Mouse (Mus musculus) heart, postnatal 0 days (tissue): ENCODE data around the gene Tgfbi. TPM values are rescaled to one million over a fixed set of nuclear protein-coding genes. Genes with fewer than 3 reads are reported as not detected.

ENCODE experiments used
- ATAC-seq: fragments of 200-750 bp; cut with Nextera tagmentation; 2 replicates; pipeline ENCODE4 v1.8.0; 2017; ENCODE audit warnings: low read depth, moderate number of reproducible peaks, moderate library complexity; ENCODE audit not compliant: insufficient read depth
- DNase-seq: peaks from one replicate; pipeline ENCODE4 v3.0.0-alpha.2; 2016; ENCODE audit warnings: low spot score
- H3K27ac ChIP-seq: fragments of 300-500 bp; sonication (generic); 2 replicates; pipeline ENCODE4 v1.5.1; 2014; ENCODE audit warnings: low read depth, mild to moderate bottlenecking
- H3K27me3 ChIP-seq: fragments of 300-500 bp; sonication (generic); 2 replicates; pipeline ENCODE4 v1.6.1; 2014; ENCODE audit warnings: low read length, mixed read lengths; ENCODE audit not compliant: control insufficient read depth, insufficient read depth
- H3K36me3 ChIP-seq: fragments of 300-500 bp; sonication (generic); replicated peaks from 2 replicates; pipeline ENCODE4 v1.6.1; 2014; ENCODE audit warnings: low read length, mixed read lengths; ENCODE audit not compliant: control insufficient read depth, insufficient read depth
- H3K4me1 ChIP-seq: fragments of 300-500 bp; sonication (generic); 2 replicates; pipeline ENCODE4 v1.6.1; 2014; ENCODE audit warnings: antibody characterized with exemption; ENCODE audit not compliant: control insufficient read depth, insufficient read depth
- H3K4me2 ChIP-seq: fragments of 300-500 bp; sonication (generic); 2 replicates; pipeline ENCODE4 v1.6.1; 2014; ENCODE audit warnings: low read depth, mild to moderate bottlenecking, low read length, moderate library complexity
- H3K4me3 ChIP-seq: fragments of 300-500 bp; sonication (generic); 2 replicates; pipeline ENCODE4 v1.5.1; 2014; ENCODE audit warnings: low read depth, low read length
- H3K9ac ChIP-seq: fragments of 300-500 bp; sonication (generic); replicated peaks from 2 replicates; pipeline ENCODE4 v1.6.1; 2014; ENCODE audit warnings: low read depth, low read length, mixed read lengths
- H3K9me3 ChIP-seq: fragments of 300-500 bp; sonication (generic); replicated peaks from 2 replicates; pipeline ENCODE4 v1.6.1; 2016; ENCODE audit warnings: low read length; ENCODE audit not compliant: control insufficient read depth
- CTCF ChIP-seq: IDR thresholded peaks from 2 replicates; pipeline ENCODE4 v1.5.1; 2016; ENCODE audit warnings: antibody characterized with exemption, control low read depth, low read depth
- EP300 ChIP-seq: IDR thresholded peaks from 2 replicates; pipeline ENCODE4 v1.6.1; 2016; ENCODE audit warnings: antibody characterized with exemption, low read depth
- WGBS: fragments of 180-500 bp; shearing (Covaris S2); extraction: QIAGEN DNeasy Blood & Tissue Kit; methylation state at CpG from one replicate; pipeline ENCODE4 v1.1.7; 2014; 5-methylcytosine and 5-hydroxymethylcytosine counted together
- polyA plus RNA-seq: library from polyadenylated mRNA; unstranded; fragments of >200 nt; fragmentation: Nextera tagmentation; extraction: Ambion mirVana; gene quantifications from 2 replicates; pipeline ENCODE4 v1.2.1, GENCODE M21; 2015
- total RNA-seq: library from RNA; depleted of rRNA; stranded (reverse); fragments of >200 nt; gene quantifications from 2 replicates; pipeline ENCODE4 v1.2.3, GENCODE M21; 2014; ENCODE audit warnings: low replicate concordance

Tgfbi gene
- total and polyA plus RNA-seq, 2 experiments from 2014 or later: 24.3 to 31.3 TPM

DNA sequence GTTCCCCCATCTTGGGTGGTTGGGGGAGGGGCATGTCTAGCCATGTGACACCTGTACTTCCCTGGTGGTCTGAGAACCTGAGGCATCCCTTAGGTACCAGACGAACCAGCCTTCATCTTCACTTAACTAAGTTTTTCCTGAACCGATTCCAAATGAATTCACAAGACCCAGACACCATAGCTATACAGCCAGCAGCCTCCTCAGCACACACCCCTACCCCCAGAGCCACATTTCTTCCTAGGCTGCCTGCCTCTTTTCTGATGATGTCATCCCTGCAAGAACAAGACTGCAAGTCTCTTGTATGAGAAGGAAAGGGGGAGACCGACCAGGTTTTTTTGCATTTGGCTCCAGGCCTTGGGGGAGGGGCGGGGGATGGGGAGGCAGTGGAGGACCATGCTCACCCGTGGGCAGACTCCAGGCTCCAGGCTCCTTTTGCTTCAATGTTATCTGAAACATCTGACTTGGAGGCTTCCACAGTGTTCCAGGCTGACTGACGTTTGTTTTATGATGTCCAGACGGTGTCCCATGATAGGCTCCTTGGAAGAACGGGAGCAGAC is 13.0 kb downstream of the Tgfbi start:
- WGBS: 45% methylated on average over 8 of the region's 8 CpGs
- Histone ChIP-seq H3K36me3 (no peaks in the 10 kb centered on the region), H3K27me3 (no peaks in the 10 kb centered on the region), H3K4me2 (no peak overlapping the region), H3K9ac (no peak overlapping the region), H3K9me3 (no peaks in the 10 kb centered on the region), H3K27ac (no peak overlapping the region), H3K4me1 (no peaks in the 10 kb centered on the region), H3K4me3 (no peak overlapping the region)
- no peak for ATAC-seq
- DNase-seq: no peak
- TF ChIP-seq EP300: no peak
- no peak for TF ChIP-seq CTCF

DNA sequence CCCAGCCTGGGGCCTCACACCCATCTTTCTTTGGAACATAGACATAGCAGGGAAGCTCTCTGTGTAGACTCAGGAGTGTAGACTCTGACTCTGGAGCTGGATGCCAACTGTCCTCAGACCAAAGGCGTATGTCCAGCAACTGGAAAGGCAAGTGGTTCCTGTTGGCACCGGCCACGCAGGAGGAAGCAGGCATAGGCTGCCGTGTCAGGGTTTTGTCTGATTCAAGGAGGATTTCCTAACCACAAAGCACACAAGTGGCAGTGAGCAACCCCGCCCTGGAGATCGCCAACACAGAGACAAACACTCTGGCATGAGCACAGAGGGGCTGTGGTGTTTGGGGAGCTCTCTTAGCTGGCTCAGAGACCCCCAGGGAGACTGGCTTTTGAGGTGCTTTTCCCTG is 17.2 kb downstream of the Tgfbi start:
- Histone ChIP-seq H3K27ac (no peak overlapping the region), H3K9ac (no peak overlapping the region), H3K9me3 (no peaks in the 10 kb centered on the region), H3K36me3 (no peaks in the 10 kb centered on the region), H3K4me3 (no peak overlapping the region), H3K4me1 (no peaks in the 10 kb centered on the region), H3K4me2 (no peak overlapping the region), H3K27me3 (no peaks in the 10 kb centered on the region)
- DNase-seq (no peak), ATAC-seq (no peak)
- 82% methylated on average over 6 of the region's 6 CpGs for WGBS
- no peak for TF ChIP-seq CTCF
- no peak for TF ChIP-seq EP300

DNA sequence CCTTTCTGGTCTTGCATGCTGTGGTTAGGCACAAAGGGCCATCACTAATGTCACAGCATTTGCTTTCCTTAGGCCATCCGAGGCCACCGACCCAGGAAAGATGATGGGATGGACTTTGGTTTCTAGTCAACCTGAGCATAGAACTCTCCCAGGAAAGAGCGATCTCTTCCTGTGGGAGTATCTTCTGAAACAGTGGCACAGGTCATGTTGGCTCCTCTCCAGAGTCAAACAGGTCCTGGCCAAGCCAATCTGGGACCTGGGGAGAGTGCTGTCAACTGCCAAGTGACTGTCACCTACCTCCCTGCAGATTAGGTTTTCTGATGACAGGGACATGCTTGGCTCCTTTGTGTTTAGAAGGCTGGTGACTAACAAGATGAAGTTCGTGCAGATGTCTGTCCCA is 20.8 kb downstream of the Tgfbi start:
- Histone ChIP-seq H3K4me3 (no peak overlapping the region), H3K4me2 (no peak overlapping the region), H3K9ac (no peak overlapping the region), H3K9me3 (no peaks in the 10 kb centered on the region), H3K27ac (no peak overlapping the region), H3K4me1 (0 out of 2 replicates have a peak, but pooled peaks cover under 1% of the 10 kb centered on the region), H3K36me3 (no peaks in the 10 kb centered on the region), H3K27me3 (no peaks in the 10 kb centered on the region)
- DNase-seq (no peak), ATAC-seq (no peak)
- WGBS: 76% methylated on average over 4 of the region's 4 CpGs
- TF ChIP-seq EP300: no peak
- TF ChIP-seq CTCF: no peak

DNA sequence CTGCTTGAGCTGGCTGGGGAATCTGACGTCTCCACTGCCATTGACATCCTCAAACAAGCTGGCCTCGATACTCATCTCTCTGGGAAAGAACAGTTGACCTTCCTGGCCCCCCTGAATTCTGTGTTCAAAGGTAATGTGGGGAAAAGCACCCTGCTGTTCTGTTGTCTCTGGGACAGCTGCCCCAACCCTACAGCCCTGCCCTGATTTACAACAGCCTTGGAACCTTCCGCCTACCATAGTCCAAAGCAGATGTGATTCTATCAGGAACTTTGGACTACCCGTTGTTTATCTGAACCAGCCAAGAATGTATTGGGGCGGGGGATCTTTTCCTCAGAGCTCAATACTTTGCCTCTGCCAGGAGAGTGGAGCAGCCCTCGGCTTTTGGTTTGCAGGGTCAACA is 21.2 kb downstream of the Tgfbi start:
- DNase-seq (no peak), ATAC-seq (no peak)
- Histone ChIP-seq H3K9ac (no peak overlapping the region), H3K27ac (no peak overlapping the region), H3K9me3 (no peaks in the 10 kb centered on the region), H3K4me2 (no peak overlapping the region), H3K4me1 (0 out of 2 replicates have a peak, but pooled peaks cover 3% of the 10 kb centered on the region), H3K36me3 (no peaks in the 10 kb centered on the region), H3K4me3 (no peak overlapping the region), H3K27me3 (no peaks in the 10 kb centered on the region)
- TF ChIP-seq CTCF: no peak
- TF ChIP-seq EP300: no peak
- WGBS: 66% methylated on average over 6 of the region's 6 CpGs

DNA sequence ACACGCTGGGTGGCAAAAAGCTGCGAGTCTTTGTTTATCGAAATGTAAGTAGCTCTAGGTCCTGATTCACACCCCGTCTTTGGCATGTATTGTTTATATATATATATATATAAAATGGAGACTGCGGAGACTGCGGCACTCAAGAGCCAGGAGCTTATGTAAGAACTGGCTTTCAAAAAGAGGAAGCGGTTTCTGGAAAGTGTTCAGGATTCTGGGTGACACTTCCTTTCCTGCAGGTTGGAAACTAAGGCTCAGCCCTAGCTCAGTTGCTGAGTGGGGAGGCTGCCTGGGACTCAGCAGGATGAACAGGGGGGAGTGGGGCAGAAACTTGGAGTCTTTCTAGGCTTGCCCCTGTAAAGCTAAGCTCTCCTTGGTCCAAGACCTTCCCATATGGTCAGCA is 22.0 kb downstream of the Tgfbi start:
- 75% methylated on average over 7 of the region's 7 CpGs for WGBS
- TF ChIP-seq EP300 (no peak), CTCF (no peak)
- no peaks in the 10 kb centered on the region for H3K36me3 ChIP-seq
- H3K9ac ChIP-seq: no peak overlapping the region
- no peak overlapping the region for H3K27ac ChIP-seq
- no peak for DNase-seq
- H3K4me1 ChIP-seq: 0 out of 2 replicates have a peak, but pooled peaks cover 3% of the 10 kb centered on the region
- no peaks in the 10 kb centered on the region for H3K9me3 ChIP-seq
- H3K4me2 ChIP-seq: no peak overlapping the region
- ATAC-seq: no peak
- no peak overlapping the region for H3K4me3 ChIP-seq
- H3K27me3 ChIP-seq: no peaks in the 10 kb centered on the region

DNA sequence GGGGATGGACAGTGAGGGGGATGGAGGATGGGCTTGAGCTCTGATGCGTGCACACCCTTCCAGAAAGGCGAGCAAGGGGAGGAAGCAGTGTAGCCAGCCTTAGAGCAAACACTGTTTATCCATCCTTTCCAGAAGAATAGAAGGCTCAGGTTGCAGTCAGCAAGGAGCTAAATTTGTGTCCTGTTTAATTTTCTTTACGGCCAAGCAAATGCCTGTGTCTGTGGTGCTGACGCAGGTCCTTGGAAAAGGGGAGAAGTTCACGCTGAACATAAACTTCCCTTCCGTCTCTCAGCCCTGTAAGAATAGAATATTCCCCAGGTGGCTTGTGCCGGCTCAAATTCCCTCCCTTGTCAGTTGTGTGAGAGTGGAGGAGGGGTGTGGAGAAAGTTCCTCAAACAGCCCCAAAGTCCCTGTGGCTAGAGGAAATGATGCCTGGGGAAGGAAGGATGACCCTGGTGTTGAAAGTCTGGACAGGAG is 24.9 kb downstream of the Tgfbi start:
- Histone ChIP-seq H3K27me3 (no peaks in the 10 kb centered on the region), H3K4me1 (0 out of 2 replicates have a peak, but pooled peaks cover 3% of the 10 kb centered on the region), H3K4me3 (no peak overlapping the region), H3K36me3 (no peaks in the 10 kb centered on the region), H3K4me2 (no peak overlapping the region), H3K9ac (no peak overlapping the region), H3K9me3 (no peaks in the 10 kb centered on the region), H3K27ac (peak overlapping the region; percentile 65)
- DNase-seq (peak; percentile 23), ATAC-seq (0 out of 2 replicates have a peak, but pooled peaks have one; percentile 24)
- 19% methylated on average over 7 of the region's 7 CpGs for WGBS
- no peak for TF ChIP-seq CTCF
- TF ChIP-seq EP300: no peak
